Mouse (Mus musculus) lung, embryonic 15.5 days (tissue): ENCODE data around the gene Ankfn1. TPM values are rescaled to one million over a fixed set of nuclear protein-coding genes. Genes with fewer than 3 reads are reported as not detected.

Experiments used
- ATAC-seq: fragments of 200-750 bp; cut with Nextera tagmentation; 2 replicates; pipeline ENCODE4 v1.8.0; 2017; ENCODE audit warnings: moderate number of reproducible peaks, borderline replicate concordance; ENCODE audit not compliant: low FRiP score, low TSS enrichment; ENCODE audit errors: extremely low read depth
- H3K27ac ChIP-seq: fragments of 300-500 bp; sonication (generic); 2 replicates; pipeline ENCODE4 v1.5.1; 2015; ENCODE audit warnings: moderate library complexity, mild to moderate bottlenecking, inconsistent platforms
- H3K27me3 ChIP-seq: fragments of 300-500 bp; sonication (generic); 2 replicates; pipeline ENCODE4 v1.6.1; 2015; ENCODE audit warnings: inconsistent platforms
- H3K36me3 ChIP-seq: fragments of 300-500 bp; sonication (generic); 2 replicates; pipeline ENCODE4 v1.6.1; 2015; ENCODE audit warnings: inconsistent platforms
- H3K4me1 ChIP-seq: fragments of 300-500 bp; sonication (generic); 2 replicates; pipeline ENCODE4 v1.6.1; 2015; ENCODE audit warnings: inconsistent platforms
- H3K4me2 ChIP-seq: fragments of 300-500 bp; sonication (generic); 2 replicates; pipeline ENCODE4 v1.6.1; 2015; ENCODE audit warnings: inconsistent platforms, mild to moderate bottlenecking, moderate library complexity
- H3K4me3 ChIP-seq: fragments of 300-500 bp; sonication (generic); 2 replicates; pipeline ENCODE4 v1.5.1; 2015; ENCODE audit warnings: mild to moderate bottlenecking, inconsistent platforms
- H3K9ac ChIP-seq: fragments of 300-500 bp; sonication (generic); 2 replicates; pipeline ENCODE4 v1.6.1; 2015; ENCODE audit warnings: inconsistent platforms
- H3K9me3 ChIP-seq: fragments of 300-500 bp; sonication (generic); 2 replicates; pipeline ENCODE4 v1.6.1; 2016; ENCODE audit warnings: inconsistent platforms
- WGBS: fragments of 180-500 bp; shearing (Covaris S2); methylation state at CpG from one replicate; pipeline ENCODE4 v1.1.7; 2015; 5-methylcytosine and 5-hydroxymethylcytosine counted together
- polyA plus RNA-seq: library from polyadenylated mRNA; unstranded; fragments of >200 nt; fragmentation: Nextera tagmentation; extraction: Ambion mirVana; gene quantifications from 2 replicates; pipeline ENCODE4 v1.2.1, GENCODE M21; 2015

Gene Ankfn1
- polyA plus RNA-seq, 1 experiment from 2014 or later, result 1.8 TPM

- Histone ChIP-seq H3K27ac (peak overlapping the region; percentile 37; the same call in 1 of the 2 replicates), H3K4me1 (peaks cover 13% of the 10 kb centered on the region; the same call in 1 of the 2 replicates), H3K4me2 (no peak overlapping the region), H3K27me3 (no peaks in the 10 kb centered on the region), H3K9ac (no peak overlapping the region), H3K9me3 (no peaks in the 10 kb centered on the region), H3K36me3 (no peaks in the 10 kb centered on the region), H3K4me3 (no peak overlapping the region)
- ATAC-seq, result no peak
- WGBS, result 31% methylated on average over 3 of the region's 3 CpGs
These were observed 104.9 kb downstream of the Ankfn1 start for GRCm38 (mm10) chr11:89672510-89673085.

GRCm38 (mm10) chr11:89665170-89665880, 112.1 kb downstream of the Ankfn1 start:
- H3K9ac ChIP-seq, result no peak overlapping the region
- WGBS, result 81% methylated on average over 14 of the region's 14 CpGs
- H3K27me3 ChIP-seq, result no peaks in the 10 kb centered on the region
- H3K27ac ChIP-seq, result no peak overlapping the region
- H3K4me1 ChIP-seq, result no peaks in the 10 kb centered on the region
- H3K4me3 ChIP-seq, result no peak overlapping the region
- no peak overlapping the region for H3K4me2 ChIP-seq
- no peaks in the 10 kb centered on the region for H3K9me3 ChIP-seq
- ATAC-seq, result no peak
- no peaks in the 10 kb centered on the region for H3K36me3 ChIP-seq

DNA sequence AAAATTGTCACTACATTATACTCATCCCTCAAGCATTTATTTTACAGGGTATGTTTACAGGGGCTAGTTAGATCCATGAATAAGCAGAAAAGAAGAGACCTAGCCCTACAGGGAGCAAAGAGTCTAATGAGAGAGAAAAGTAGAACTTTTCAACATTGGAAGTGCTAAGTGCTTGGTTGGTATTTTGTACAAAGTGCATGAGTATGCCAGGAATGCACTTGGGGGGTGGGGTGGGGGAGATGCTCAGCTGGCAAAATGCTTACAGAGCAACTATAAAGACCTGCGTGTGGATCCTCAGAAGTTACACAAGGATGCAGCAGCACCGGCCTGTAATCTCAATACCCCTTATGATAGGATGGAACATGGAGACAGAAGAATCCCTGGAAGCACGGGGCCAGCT, 118.4 kb downstream of the Ankfn1 start:
- Histone ChIP-seq H3K9me3 (no peaks in the 10 kb centered on the region), H3K27me3 (no peaks in the 10 kb centered on the region), H3K27ac (no peak overlapping the region), H3K9ac (no peak overlapping the region), H3K4me1 (no peaks in the 10 kb centered on the region), H3K4me3 (no peak overlapping the region), H3K4me2 (no peak overlapping the region), H3K36me3 (no peaks in the 10 kb centered on the region)
- 51% methylated on average over 3 of the region's 3 CpGs for WGBS
- ATAC-seq, result no peak

GRCm38 (mm10) chr11:89656556-89656955, 120.9 kb downstream of the Ankfn1 start:
- no peak overlapping the region for H3K4me2 ChIP-seq
- H3K9ac ChIP-seq, result no peak overlapping the region
- H3K9me3 ChIP-seq, result no peaks in the 10 kb centered on the region
- no peak for ATAC-seq
- H3K36me3 ChIP-seq, result no peaks in the 10 kb centered on the region
- no peaks in the 10 kb centered on the region for H3K4me1 ChIP-seq
- no peaks in the 10 kb centered on the region for H3K27me3 ChIP-seq
- no peak overlapping the region for H3K27ac ChIP-seq
- no peak overlapping the region for H3K4me3 ChIP-seq

DNA sequence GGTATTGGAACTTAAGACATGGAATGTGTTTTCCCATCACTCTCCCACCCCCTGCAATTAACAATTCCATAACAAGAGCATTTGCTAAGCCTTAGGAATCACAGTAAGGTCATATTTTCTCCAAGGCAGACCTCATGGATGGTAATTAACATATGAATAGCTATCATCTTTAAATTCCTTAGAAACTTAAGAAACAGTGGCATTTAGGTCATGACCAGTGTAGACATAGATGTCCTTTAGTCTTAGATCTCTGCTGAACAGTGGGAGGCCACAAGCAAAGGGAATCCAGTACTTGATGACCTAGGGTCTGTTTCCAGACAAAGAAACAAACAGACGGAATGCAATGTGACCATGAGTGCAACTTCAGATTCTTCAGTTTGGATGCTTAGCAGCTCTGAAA, 141.7 kb downstream of the Ankfn1 start:
- Histone ChIP-seq H3K36me3 (no peaks in the 10 kb centered on the region), H3K4me1 (no peaks in the 10 kb centered on the region), H3K9ac (no peak overlapping the region), H3K27me3 (no peaks in the 10 kb centered on the region), H3K9me3 (no peaks in the 10 kb centered on the region), H3K27ac (no peak overlapping the region), H3K4me2 (no peak overlapping the region), H3K4me3 (no peak overlapping the region)
- ATAC-seq, result no peak
- WGBS, result 76% methylated on average over 1 of the region's 1 CpGs

DNA sequence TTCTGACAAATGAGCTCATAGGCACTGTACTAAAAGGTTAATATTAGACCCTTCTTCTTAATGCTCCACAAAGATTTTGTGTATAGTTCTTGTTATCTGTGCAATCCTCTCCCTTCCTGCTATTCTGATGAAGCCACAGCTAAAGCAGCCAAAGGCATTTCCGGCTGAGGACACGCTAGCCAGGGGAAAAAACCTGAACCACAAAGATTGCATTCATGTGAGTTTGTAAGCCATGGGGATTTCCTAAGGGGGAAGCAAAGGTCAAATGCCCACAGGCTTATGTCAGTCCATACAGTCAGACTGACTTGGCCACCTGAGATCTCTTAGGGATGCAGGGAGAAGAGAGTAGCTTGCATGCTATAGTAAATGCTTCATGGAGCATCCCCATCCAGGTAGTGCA, 146.1 kb downstream of the Ankfn1 start:
- Histone ChIP-seq H3K4me2 (no peak overlapping the region), H3K9me3 (no peaks in the 10 kb centered on the region), H3K9ac (no peak overlapping the region), H3K27me3 (no peaks in the 10 kb centered on the region), H3K27ac (no peak overlapping the region), H3K36me3 (no peaks in the 10 kb centered on the region), H3K4me1 (no peaks in the 10 kb centered on the region), H3K4me3 (no peak overlapping the region)
- ATAC-seq, result no peak
- WGBS, result 85% methylated on average over 2 of the region's 2 CpGs

GRCm38 (mm10) chr11:89628562-89628961, 148.9 kb downstream of the Ankfn1 start:
- ATAC-seq, result no peak
- WGBS, result 61% methylated on average over 6 of the region's 6 CpGs

DNA sequence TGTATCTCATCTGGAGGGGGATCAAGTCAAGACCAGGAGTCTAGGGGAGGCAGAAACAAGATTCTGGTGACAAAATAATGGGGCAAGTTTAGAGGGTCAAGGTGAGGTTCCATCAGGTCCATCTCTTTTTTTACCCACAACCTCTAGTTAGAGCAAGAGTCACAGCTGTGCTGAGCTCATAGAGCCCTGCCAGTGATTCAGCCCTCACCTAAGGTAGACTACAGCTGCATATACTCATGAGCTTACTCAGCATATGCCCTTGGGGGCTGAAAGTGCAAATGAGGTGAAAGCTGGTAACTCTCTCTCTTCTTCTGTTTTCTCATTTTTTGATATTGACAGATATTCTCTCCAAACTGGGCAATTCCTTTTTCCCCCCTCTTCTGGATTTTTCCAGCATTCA, 150.2 kb downstream of the Ankfn1 start:
- Histone ChIP-seq H3K9me3 (no peaks in the 10 kb centered on the region), H3K4me2 (no peak overlapping the region), H3K4me1 (no peaks in the 10 kb centered on the region), H3K36me3 (no peaks in the 10 kb centered on the region), H3K9ac (no peak overlapping the region), H3K4me3 (no peak overlapping the region), H3K27ac (no peak overlapping the region), H3K27me3 (no peaks in the 10 kb centered on the region)
- no peak for ATAC-seq

More at GRCm38 (mm10) chr11:89628562-89628961, 148.9 kb downstream of the Ankfn1 start:
- H3K4me3 ChIP-seq, result no peak overlapping the region
- no peaks in the 10 kb centered on the region for H3K36me3 ChIP-seq
- H3K4me1 ChIP-seq, result no peaks in the 10 kb centered on the region
- H3K27ac ChIP-seq, result no peak overlapping the region
- H3K9ac ChIP-seq, result no peak overlapping the region
- no peak overlapping the region for H3K4me2 ChIP-seq
- H3K27me3 ChIP-seq, result no peaks in the 10 kb centered on the region
- no peaks in the 10 kb centered on the region for H3K9me3 ChIP-seq

DNA sequence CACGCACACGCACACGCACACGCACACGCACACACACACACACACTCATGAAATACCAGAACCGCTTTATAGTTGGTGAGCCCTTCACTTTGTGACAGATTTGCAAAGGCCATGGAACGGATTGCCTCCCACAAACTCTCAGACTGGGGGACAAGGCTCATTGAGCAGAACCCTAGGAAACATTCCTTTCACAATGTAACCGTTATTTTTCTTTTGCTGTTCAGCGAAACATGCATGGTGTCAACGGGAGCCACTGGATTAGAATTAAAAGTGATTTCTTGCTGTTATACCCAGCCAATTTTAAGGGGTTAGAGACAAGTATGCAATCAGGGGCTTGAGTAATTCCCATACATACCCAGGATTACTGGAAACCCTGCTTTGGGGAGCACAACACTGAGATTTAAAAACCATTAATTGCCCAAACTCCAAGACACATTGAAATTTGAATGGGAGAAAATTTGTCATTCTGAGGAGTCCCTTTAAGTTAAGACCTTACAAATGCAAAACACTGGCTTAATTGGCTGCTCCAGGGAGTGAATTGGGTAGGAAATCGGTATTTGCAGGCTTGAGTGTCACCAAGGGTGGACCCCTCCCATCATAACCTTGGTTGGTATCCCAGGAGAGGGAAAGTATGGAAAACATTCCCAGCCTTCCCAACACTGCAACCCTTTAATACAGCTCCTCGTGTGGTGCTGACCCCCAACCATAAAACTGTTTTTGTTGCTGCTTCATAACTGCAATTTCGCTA, 153.6 kb downstream of the Ankfn1 start:
- H3K27ac ChIP-seq, result no peak overlapping the region
- H3K9me3 ChIP-seq, result no peaks in the 10 kb centered on the region
- no peak overlapping the region for H3K9ac ChIP-seq
- no peak overlapping the region for H3K4me2 ChIP-seq
- no peaks in the 10 kb centered on the region for H3K4me1 ChIP-seq
- no peaks in the 10 kb centered on the region for H3K27me3 ChIP-seq
- no peak overlapping the region for H3K4me3 ChIP-seq
- 85% methylated on average over 13 of the region's 13 CpGs for WGBS
- no peaks in the 10 kb centered on the region for H3K36me3 ChIP-seq
- no peak for ATAC-seq

DNA sequence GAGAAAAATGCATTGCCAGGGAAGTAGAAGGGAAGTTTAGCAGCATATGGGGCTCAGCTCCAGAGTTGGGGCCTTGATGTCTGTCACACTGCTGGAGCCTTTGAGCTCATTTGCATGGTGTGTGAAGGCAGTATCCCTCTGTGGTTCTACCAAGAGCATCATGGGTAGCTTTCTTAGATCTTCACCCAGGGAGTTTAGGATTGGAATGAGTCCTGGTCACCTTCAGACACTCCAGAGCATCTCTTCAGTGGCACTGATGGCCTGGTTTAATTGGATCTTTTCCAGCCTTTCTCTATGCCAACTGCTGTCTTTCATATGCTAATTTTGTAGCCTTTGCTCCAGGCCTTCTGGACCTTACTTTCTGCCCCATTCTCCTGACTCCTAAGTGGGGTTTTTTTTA, 157.5 kb downstream of the Ankfn1 start:
- Histone ChIP-seq H3K27ac (no peak overlapping the region), H3K9me3 (no peaks in the 10 kb centered on the region), H3K4me3 (no peak overlapping the region), H3K27me3 (no peaks in the 10 kb centered on the region), H3K4me2 (no peak overlapping the region), H3K4me1 (no peaks in the 10 kb centered on the region), H3K9ac (no peak overlapping the region), H3K36me3 (no peaks in the 10 kb centered on the region)
- ATAC-seq, result no peak

GRCm38 (mm10) chr11:89615806-89616205, 161.6 kb downstream of the Ankfn1 start:
- Histone ChIP-seq H3K27me3 (no peaks in the 10 kb centered on the region), H3K4me3 (no peak overlapping the region), H3K27ac (no peak overlapping the region), H3K4me1 (no peaks in the 10 kb centered on the region), H3K9ac (no peak overlapping the region), H3K9me3 (no peaks in the 10 kb centered on the region), H3K4me2 (no peak overlapping the region), H3K36me3 (no peaks in the 10 kb centered on the region)
- no peak for ATAC-seq
- 80% methylated on average over 2 of the region's 2 CpGs for WGBS

DNA sequence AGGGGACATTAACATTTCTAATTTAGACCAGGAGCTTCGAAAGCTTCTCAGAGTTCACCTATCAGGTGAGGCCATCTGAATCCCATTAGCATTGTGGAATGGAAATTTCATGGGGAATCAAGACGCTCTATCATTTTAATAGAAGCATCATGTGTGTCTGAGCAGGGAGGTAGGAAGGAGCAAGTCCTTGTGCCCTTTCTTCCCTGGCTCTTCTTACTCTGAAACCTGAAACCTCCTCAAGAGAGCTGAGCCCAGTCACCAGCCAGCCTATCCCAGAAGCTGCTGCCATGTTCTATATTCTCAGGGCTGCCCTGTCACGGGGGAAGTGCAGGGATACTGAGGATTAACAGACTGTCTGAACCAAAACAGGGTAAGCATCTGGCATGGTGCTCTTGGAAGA, 165.9 kb downstream of the Ankfn1 start:
- H3K9me3 ChIP-seq, result no peaks in the 10 kb centered on the region
- no peak for ATAC-seq
- H3K27ac ChIP-seq, result no peak overlapping the region
- H3K4me1 ChIP-seq, result 0 out of 2 replicates have a peak, but pooled peaks cover 6% of the 10 kb centered on the region
- no peak overlapping the region for H3K4me2 ChIP-seq
- no peak overlapping the region for H3K4me3 ChIP-seq
- H3K27me3 ChIP-seq, result no peaks in the 10 kb centered on the region
- H3K36me3 ChIP-seq, result no peaks in the 10 kb centered on the region
- no peak overlapping the region for H3K9ac ChIP-seq
- WGBS, result 66% methylated on average over 3 of the region's 3 CpGs
